Mouse (Mus musculus) heart, postnatal 0 days (tissue): Measurements from ENCODE around the gene Gck.

Experiments
- CTCF ChIP-seq: IDR thresholded peaks from 2 replicates; pipeline ENCODE4 v1.5.1; 2016; ENCODE audit warnings: antibody characterized with exemption, control low read depth, low read depth
- EP300 ChIP-seq: IDR thresholded peaks from 2 replicates; pipeline ENCODE4 v1.6.1; 2016; ENCODE audit warnings: antibody characterized with exemption, low read depth

DNA sequence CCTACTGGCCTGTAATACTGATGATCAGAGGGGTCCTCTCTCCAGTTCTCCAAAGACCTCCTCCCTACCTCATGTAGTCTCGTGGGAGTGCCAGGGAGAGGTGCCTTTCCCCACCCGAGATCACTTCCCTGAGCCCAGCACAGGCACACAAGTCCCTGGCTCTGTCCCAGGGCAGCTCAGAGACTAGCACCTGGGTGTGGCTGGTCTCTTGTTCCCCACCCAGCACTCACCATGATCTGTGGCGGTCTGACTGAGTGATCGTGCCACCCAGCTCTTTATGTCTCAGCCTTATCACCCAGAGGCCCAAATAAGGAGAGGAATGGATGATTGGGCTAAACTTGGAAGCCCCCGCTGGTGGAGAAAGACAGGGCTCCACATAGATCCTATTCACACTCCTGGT is 51.4 kb downstream of the Gck start, which contains the start of gene Myl7:
- TF ChIP-seq CTCF (no peak), EP300 (no peak)
